Mouse (Mus musculus) kidney, adult 2 months (tissue): ENCODE measurements at regions not wholly inside any gene's neighbourhood (a gene's known extent, or its start where the extent isn't known, plus 50 kb on each side); places are given as distances from the start of the nearest gene placed in this dataset.

ENCODE experiments used
- CTCF ChIP-seq: fragments of 200-500 bp; conservative IDR thresholded peaks from 2 replicates; pipeline ENCODE4 v1.5.1; 2011; ENCODE audit warnings: low read depth, mild to moderate bottlenecking, control low read depth, low read length, moderate library complexity, mixed read lengths; ENCODE audit not compliant: insufficient read depth, insufficient read length
- POLR2A ChIP-seq: fragments of 200-500 bp; IDR thresholded peaks from one replicate; pipeline ENCODE4 v1.6.1; 2011; ENCODE audit warnings: low read depth, low read length, control low read depth

GRCm38 (mm10) chr2:50744625-50745214, 404.2 kb downstream of the Rnd3 start:
- no peak for TF ChIP-seq CTCF
- no peak for TF ChIP-seq POLR2A
